Mouse (Mus musculus) monocyte, adult 2 months (primary cell): ENCODE measurements around the gene Rexo2.
"Not testable (repeated sequence)": the region's sequence is repeated elsewhere in the genome, so short reads cannot be mapped to it uniquely, and the experiment has no call there.

ENCODE experiments used
- DNase-seq, 2 experiments: peaks; one replicate each; pipeline ENCODE4 v3.0.0; 2022; ENCODE audit warnings: low spot score in 2 of 2, low read depth in 1 of 2

Gene Rexo2

DNA sequence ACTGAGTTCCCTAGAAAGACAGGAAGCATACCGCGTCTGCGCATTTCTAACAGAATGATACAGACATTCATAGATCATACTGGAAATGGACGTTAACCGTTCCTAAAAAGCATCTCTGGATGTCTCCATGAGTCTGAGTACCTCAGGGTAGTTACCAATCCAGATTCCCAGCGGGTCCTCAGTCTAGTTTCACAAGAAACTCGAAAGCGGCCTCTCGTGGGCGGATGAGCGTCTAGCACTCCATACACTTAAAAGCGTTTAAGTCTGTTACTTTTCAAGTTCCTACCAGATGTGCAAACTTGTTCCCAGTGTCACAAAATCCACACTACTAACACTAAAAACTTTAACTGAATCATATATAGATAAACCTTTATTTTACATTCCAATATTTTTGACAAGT lies 7.3 kb downstream of the Rexo2 start:
- no peak for DNase-seq

DNA sequence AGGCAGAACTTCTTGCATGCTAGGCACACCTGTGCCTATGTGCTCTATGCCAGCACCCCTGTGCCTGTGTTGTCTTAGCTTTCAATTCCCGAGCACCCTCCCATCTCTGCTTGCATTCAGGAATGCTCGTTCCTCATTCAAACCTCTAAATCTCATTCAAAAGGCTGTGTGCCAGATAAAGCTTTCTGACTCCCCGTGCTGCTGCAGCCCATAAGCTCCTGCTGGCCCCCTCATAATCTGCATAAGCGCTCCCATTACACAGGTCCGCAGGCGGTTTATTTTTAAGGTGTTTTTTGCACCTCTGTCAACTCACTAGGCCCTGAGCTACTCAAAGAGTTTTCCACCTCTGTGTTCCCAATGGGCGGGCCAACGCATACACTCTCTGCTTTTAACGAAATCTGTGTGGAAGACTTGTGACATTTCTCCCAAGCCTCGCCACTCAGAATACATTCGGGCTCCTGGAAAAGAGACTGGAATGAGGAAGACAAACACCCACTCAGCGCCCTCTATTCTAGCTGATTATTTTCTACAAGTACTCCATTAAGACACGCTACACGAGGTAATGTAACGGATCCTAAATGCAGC lies 7.9 kb downstream of the Rexo2 start:
- DNase-seq = no peak

DNA sequence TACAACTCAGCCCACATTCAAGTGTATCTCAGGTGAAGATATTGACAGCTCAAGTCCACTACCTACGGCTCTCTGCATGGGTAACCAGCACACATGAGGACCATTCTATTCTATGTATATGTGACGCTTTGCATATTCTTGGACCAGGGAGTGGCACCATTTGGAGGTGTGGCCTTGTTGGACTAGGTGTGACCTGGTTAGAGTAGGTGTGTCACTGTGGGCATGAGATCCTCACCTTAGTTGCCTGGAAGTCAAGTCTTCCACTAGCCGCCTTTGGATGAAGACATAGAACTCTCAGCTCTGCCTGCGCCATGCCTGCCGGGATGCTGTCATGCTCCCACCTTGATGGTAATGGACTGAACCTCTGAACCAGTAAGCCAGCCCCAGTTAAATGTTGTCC lies 13.0 kb downstream of the Rexo2 start:
- not testable (repeated sequence) for DNase-seq

DNA sequence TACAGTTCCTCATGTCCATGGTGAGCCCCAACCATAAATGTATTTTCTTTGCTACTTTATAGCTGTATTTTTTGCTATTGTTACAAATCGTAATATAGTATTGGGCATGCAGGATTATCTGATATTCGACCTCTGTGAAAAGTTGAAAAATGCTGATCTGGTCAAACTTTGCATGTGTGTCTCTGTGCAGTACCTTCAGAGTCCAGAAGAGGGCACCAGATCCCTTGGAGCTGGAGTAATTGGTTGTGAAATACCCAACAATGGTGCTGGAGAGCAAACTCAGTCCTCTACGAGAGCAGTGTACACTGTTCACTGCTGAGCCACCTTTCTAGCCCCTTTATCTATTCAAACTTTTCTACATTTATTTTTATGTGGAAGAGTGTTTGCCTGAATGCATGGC lies 13.6 kb downstream of the Rexo2 start:
- DNase-seq = peak; percentile 40 to 70

DNA sequence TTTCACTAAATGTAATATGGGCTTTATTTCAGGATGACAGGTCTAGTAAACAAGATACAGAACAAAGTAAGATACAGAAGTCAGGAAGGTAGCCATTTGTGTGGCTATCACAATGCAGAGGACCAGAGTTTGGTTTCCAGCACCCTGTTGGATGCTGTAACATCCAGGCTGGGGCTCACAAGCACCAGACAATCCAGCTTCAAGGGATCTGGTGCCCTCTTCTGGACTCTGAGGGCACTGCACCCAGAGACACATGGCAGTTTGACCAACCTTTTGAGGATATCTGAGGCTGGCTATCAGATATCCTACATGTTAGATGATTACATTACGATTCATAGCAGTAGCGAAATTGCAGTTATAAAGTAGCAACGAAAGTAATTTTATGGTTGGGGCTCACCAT lies 14.8 kb downstream of the Rexo2 start:
- DNase-seq = no peak

DNA sequence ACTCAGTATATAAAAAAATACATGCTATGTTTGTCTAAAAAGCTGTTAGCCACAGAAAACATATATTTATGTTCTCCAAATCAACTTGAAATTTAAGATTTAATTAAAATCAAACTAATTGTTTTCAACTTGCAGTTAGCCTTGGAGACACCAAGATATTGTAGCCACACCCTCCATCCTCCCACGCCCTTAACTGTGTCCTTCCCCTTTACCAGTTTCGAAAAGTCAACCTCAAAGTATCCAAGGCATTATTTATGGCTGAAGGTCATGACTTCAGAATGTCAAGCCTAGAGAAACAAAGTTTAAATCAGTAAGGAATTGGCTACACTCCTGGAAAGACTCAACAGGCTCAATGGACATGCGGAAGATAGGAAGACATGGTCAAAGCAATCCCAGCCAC lies 18.9 kb downstream of the Rexo2 start:
- DNase-seq = no peak

DNA sequence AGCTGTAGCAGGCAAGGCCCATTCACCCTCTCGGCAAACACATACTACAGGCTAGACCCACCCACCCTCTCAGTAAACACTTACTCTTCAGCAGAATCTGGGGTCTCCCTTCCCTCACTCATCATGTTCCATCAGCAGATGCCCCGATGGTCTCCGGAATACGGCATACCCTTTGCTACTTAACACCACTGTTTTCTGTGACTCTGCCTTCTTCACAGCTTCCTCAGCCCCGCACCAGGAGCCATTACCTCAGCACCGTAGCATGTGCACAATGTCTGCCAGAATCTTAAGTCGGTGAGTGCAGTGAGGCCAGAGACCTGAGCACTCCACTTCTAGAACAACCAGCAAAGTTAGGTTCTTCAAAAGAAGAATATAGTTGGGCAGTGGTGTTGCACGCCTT lies 19.7 kb downstream of the Rexo2 start:
- no peak for DNase-seq

DNA sequence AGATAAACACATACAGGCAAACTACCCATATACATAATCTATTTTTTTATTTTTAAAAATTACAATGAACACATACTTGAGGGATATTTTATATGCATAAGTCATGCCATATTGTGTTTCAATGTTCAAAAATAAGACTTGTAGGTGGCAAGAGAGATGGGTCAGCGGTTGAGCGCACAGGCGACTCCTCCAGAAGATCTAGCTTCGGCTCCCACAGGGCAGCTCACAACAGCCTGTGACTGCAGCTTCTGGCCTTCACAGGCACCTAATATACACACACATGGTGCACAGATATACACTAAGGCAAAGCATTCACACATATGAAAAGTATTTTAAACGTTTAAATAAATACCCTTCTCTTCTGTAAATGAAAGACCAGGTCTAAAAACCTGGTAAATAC lies 21.0 kb downstream of the Rexo2 start:
- DNase-seq = no peak

DNA sequence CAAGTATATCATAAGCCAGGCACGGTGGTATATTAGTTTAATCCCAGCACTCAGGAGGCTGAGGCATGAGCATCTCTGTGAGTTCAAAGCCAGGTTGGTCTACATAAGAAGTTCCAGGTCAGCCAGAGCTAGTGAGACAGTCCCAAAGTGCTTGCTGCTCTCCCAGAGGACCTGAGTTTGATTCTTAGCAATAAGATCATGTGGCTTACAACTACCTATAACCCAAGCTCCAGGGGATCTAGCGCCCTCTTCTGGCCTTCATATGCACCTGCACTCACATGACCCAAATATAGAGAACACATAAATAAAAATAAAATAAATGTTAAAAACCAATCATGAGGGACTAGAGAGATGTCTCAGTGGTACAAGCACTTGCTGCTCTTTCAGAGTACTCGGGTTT lies 21.5 kb downstream of the Rexo2 start:
- no peak for DNase-seq

DNA sequence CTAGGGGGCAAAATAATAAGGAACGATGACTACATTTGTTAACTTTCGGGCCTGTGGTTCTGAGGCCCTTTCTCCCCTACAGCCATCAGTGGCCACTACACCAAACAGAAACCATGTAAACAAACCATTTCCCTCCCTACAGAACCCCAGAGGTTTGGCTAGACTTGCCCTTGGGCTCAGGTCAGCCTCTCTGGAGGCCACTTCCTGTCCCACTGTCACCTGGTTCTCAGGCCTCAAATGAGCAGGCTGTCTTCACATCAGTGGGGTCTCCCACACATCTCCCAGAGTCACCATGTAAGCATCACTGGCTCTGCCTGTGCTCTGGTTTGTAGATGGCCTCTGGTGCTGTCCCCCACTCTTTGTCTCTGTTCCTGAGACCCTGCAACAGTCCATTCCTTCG lies 24.5 kb downstream of the Rexo2 start:
- DNase-seq = no peak

DNA sequence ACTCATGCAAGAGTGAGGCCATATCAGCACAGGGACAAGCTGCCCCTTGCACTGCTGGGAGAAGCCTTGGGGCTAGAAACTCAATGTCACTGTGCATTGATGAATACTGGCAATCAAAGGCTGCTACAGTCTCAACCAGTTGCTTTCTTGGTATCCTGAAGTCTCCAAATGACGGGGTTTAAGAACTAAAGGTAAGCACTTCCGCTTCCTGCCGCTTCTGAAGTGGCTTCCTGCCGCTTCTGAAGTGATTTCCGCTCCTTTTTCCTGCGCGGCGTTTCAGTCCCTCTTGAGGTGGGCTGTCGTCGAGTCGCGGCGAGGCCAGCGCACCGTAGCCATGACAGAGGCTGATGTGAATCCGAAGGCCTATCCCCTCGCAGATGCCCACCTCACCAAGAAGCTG lies 30.4 kb downstream of the Rexo2 start:
- no peak for DNase-seq

DNA sequence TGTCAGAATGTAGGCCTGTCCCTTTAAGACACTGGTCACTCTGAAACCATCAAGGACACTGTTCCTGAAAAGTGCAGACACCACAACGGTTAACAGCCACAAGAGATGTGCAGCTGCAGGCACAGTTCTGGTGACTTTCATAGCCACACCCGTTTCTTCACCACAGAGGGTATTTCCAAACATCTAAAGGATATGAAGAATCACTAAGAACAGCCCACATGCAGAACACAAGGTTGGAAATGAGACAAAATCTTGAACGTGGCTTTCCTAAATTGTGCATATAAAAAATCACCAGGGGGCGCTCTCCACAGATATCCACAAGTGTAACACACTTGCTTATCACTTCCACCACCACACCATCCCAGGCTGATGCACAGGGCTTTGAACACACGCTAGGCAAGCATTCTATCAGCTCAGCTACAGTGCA lies 32.6 kb downstream of the Rexo2 start:
- peak; percentile 37 to 62 for DNase-seq

DNA sequence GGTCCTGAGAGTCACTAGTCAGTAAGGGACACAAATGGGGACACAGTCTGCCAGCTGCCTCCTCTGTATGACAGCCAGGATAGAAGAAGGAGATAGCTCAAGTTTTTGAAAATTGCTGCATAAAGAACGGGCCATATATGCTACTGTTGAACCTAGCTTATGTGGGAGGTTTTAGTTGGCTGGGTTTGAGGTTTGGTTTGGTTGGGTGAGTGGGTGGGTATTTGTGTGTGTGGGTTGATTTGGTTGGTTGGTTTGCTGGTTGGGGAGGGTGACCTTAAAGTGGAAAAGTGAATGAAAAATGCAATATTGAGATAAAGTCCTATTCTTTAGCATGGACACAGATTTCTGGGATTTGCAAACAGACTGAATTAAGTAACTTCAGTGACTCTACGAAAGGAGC lies 35.6 kb downstream of the Rexo2 start:
- DNase-seq = no peak

DNA sequence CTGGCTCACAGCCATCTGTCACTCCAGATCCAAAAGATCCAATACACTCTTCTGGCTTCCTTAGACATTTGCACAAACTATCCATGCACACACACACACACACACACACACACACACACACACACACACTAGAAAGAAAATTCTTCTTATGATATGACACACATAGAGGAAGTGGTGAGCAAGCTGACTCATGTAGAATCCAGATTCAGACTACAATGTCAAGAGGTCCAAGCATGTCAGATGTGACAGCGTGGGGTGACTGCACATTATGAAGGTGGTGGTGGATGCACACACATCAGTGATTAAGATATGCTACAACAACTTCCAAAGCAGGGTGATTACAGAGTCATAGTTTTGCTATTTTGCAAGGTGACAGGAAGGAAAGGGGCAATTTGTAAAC lies 36.5 kb downstream of the Rexo2 start:
- peak in 1 of 2 experiments; percentile 26 for DNase-seq

DNA sequence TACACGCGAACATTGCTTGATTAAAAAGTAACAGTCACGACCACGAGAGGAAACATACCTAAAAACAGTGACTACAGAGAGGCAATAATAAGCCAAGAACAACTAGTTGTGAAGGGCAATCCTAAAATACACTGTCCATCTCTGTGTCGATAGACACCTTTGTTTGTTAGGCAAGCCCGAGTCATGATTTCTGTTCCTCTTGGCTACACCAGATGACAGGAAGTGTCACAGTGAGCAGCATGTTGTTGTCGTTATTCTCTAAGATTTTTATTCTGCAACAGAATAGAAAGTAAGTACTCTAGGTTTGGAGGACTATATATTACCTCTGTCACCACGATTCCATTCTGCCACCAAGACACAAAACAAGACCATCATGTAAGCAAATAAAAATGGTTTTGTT lies 48.0 kb downstream of the Rexo2 start:
- no peak for DNase-seq

DNA sequence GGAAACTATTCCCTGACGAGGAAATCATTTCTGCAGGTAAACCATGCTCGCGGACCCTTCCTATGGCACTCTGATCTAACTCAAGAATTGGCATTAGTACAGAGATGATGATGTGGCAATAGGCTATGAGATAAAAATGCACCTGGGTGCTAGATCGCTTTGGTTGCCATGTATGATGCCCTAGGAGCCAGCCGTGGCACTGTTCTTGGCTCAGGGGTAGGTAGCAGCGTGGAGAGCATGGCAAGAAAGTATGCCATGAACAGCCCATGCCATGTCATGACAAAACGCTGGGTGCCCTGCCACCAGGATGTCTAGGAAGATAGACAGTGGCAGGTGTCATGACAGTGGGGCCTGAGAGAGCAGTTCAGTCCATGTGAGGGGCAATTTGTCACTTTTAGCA lies 53.2 kb downstream of the Rexo2 start:
- no peak for DNase-seq

DNA sequence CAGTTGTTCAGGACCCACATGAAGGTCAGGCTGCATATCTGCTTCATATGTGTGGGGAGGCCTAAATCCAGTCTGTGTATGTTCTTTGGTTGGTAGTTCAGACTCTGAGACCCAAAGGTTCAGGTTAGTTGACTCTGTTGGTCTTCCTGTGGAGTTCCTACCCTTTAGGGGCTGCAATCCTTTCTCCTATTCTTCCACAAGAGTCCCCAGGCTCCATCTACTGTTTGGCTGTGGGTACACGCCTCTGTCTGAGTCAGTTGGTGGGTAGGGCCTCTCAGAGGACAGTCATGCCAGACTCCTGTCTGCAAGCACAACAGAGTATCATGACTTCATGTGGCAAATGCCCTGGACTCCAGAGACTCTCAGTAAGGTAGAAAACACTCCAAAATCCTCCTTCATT lies 57.2 kb downstream of the Rexo2 start:
- DNase-seq = no peak

DNA sequence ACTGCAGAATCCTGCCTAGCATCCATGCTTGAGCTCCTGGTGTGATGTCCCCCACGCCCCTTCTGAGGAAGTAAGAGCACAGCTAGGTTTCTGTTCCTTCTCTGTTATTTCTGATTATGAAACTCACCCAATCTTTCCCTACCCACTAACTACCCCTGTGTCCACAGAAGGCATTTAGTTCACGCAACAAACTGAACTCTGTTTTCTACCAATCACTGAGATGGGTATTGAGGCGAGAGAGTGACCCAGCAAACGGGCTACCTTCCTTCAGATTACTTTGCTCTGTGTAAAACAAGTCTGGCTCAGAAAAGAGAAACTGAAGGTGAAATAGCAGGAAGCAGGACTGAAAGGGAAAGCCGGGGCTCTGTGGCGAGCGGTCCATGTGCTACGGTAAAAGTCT lies 58.0 kb downstream of the Rexo2 start:
- peak; percentile 37 to 56 for DNase-seq

DNA sequence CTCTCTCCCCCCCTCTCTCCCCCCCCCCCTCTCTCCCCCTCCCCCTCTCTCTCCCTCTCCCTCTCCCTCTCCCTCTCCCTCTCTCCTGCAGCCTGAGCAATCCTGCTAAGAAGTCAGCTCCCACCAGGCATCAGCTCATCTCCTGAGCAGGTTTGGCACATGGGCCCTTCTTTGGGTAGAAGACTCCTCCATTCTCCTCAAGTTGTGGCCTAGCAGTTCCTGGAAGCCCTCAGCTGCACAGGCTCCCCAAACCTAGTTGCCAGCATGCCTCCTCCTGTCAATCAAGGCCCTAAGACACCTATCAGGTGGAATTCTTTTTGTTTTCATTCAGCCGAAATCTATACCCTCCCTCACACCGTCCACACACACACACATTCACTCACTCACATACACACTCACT lies 58.9 kb downstream of the Rexo2 start:
- DNase-seq = no peak

DNA sequence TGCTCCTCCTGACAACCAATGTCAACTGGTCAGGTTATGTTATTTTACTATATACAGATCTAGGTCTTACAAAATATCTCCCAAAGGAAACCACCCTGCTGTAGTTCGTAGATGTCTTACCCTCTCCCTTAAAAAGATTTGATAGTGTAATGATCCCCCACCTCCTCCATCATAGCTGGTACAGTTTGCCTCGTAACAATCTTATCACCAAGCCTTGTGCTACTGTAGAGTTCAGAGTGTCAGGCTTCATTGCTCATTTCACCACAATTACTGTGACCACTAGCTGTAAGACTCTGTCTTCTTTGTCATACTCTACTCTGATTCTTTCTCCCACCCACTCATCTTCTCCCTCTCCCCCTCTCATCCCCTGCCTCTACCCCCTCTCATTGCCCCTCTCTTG lies 59.4 kb downstream of the Rexo2 start:
- no peak for DNase-seq

DNA sequence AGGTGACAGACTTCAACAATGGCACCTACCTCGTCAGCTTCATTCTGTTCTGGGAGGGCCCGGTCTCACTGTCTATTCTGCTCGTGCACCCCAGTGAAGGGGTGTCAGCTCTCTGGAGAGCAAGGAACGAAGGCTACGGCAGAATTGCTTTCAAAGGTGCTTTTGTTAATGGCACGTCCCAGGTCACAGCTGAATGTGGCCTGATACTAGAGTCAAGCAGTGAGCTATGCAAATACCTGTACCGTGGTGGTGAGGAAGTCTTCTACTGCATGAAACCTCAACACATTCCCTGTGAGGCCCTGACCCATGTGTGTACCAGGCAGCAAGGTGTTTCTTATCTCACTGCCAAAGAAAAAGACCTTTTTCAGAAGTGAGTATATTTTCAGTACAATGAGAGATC lies 60.0 kb downstream of the Rexo2 start:
- no peak for DNase-seq

DNA sequence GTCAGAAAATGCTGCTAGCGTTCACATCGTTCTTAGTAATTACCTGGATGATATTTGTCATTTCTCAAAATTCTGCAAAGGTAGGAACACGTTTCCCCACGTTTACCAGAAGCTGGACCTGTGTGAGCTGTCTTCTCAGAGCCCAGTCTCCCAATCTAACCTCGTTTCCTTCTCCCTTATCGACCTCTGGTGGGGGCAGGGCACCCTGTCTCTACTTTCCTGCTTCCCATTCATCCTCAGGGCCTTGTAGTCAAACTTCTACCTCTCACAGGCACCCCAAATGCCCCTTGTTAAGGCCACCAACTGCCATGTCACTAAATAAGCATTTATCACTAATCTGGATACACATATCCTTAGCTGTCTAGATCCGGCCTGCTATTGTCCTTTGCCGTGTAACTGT lies 61.6 kb downstream of the Rexo2 start:
- DNase-seq = no peak
